Mouse (Mus musculus): Measurements from ENCODE around the gene Krtap19-2. TPM values are rescaled to one million over a fixed set of nuclear protein-coding genes. Genes with fewer than 3 reads are reported as not detected.

Krtap19-2 gene
- polyA plus RNA-seq, 2 experiments: not detected

- 66% methylated on average over 6 of the region's 6 CpGs for WGBS (ENCODE audit: insufficient replicate concordance)
Measured at GRCm38 (mm10) chr16:88869311-88869710, 4.8 kb downstream of the Krtap19-2 start, which contains the start of gene Krtap19-1. Gene Krtap19-1, minus strand, starts transcription at chr16:88869411.

GRCm38 (mm10) chr16:88864887-88865407 lies 9.1 kb downstream of the Krtap19-2 start:
- ATAC-seq (ENCODE audit: insufficient read depth) (no peak), DNase-seq (ENCODE audit: low read depth in 3 of 3, low spot score in 3 of 3) (no peak)
- Histone ChIP-seq H3K4me2 (ENCODE audit: low read depth) (no peak overlapping the region), H3K27ac (no peak overlapping the region), H3K4me1 (replicated peaks; ENCODE audit: control insufficient read depth in 2 of 2, insufficient read depth in 2 of 2, low read length in 1 of 2) (no peaks in the 10 kb centered on the region), H3K27me3 (ENCODE audit: control insufficient read depth, insufficient read depth, low read length) (no peaks in the 10 kb centered on the region), H3K9me3 (ENCODE audit: control insufficient read depth, low read length) (no peaks in the 10 kb centered on the region), H3K36me3 (replicated peaks; ENCODE audit: control insufficient read depth, insufficient read depth, low read depth) (no peaks in the 10 kb centered on the region), H3K4me3 (ENCODE audit: insufficient read depth in 1 of 2, low read depth in 2 of 2, low read length in 2 of 2) (no peak overlapping the region), H3K9ac (replicated peaks) (no peak overlapping the region)
- TF ChIP-seq CTCF (IDR thresholded peaks at IDR 0.05; ENCODE audit: low read depth): no peak
- TF ChIP-seq EP300 (IDR thresholded peaks at IDR 0.05; ENCODE audit: low read depth): no peak
- WGBS (ENCODE audit: insufficient replicate concordance): 63% methylated on average over 4 of the region's 4 CpGs

More at GRCm38 (mm10) chr16:88869311-88869710, 4.8 kb downstream of the Krtap19-2 start, which contains the start of gene Krtap19-1:
- Histone ChIP-seq H3K9me3 (ENCODE audit: control insufficient read depth, low read length) (no peaks in the 10 kb centered on the region), H3K4me2 (ENCODE audit: low read depth) (no peak within 1 kb of the TSS), H3K36me3 (replicated peaks; ENCODE audit: control insufficient read depth, insufficient read depth, low read depth) (no peaks in the 10 kb centered on the region), H3K4me1 (replicated peaks; ENCODE audit: control insufficient read depth in 2 of 2, insufficient read depth in 2 of 2, low read length in 1 of 2) (no peaks in the 10 kb centered on the region), H3K9ac (replicated peaks) (no peak within 1 kb of the TSS), H3K4me3 (ENCODE audit: insufficient read depth in 1 of 2, low read depth in 2 of 2, low read length in 2 of 2) (no peak within 1 kb of the TSS), H3K27ac (no peak within 1 kb of the TSS), H3K27me3 (ENCODE audit: control insufficient read depth, insufficient read depth, low read length) (no peaks in the 10 kb centered on the region)
- DNase-seq (ENCODE audit: low read depth in 3 of 3, low spot score in 3 of 3) (no peak), ATAC-seq (ENCODE audit: insufficient read depth) (no peak)
- TF ChIP-seq CTCF (IDR thresholded peaks at IDR 0.05; ENCODE audit: low read depth) (no peak), EP300 (IDR thresholded peaks at IDR 0.05; ENCODE audit: low read depth) (no peak)

GRCm38 (mm10) chr16:88851450-88851849 lies 22.6 kb downstream of the Krtap19-2 start:
- Histone ChIP-seq H3K27ac (no peak overlapping the region), H3K27me3 (ENCODE audit: control insufficient read depth, insufficient read depth, low read length) (no peaks in the 10 kb centered on the region), H3K4me1 (replicated peaks; ENCODE audit: control insufficient read depth in 2 of 2, insufficient read depth in 2 of 2, low read length in 1 of 2) (0 out of 4 replicates have a peak, but pooled peaks cover 0 to 2% of the 10 kb centered on the region in 2 experiments), H3K9me3 (ENCODE audit: control insufficient read depth, low read length) (no peaks in the 10 kb centered on the region), H3K9ac (replicated peaks) (no peak overlapping the region), H3K36me3 (replicated peaks; ENCODE audit: control insufficient read depth, insufficient read depth, low read depth) (no peaks in the 10 kb centered on the region), H3K4me2 (ENCODE audit: low read depth) (no peak overlapping the region), H3K4me3 (ENCODE audit: insufficient read depth in 1 of 2, low read depth in 2 of 2, low read length in 2 of 2) (no peak overlapping the region)
- TF ChIP-seq EP300 (IDR thresholded peaks at IDR 0.05; ENCODE audit: low read depth) (no peak), CTCF (IDR thresholded peaks at IDR 0.05; ENCODE audit: low read depth) (peak; percentile 54)
- DNase-seq (ENCODE audit: low read depth in 3 of 3, low spot score in 3 of 3) (no peak), ATAC-seq (ENCODE audit: insufficient read depth) (no peak)
- WGBS (ENCODE audit: insufficient replicate concordance): 8% methylated on average over 5 of the region's 5 CpGs

GRCm38 (mm10) chr16:88848558-88848957 lies 25.5 kb downstream of the Krtap19-2 start:
- H3K4me3 ChIP-seq (ENCODE audit: insufficient read depth in 1 of 2, low read depth in 2 of 2, low read length in 2 of 2): no peak overlapping the region
- no peaks in the 10 kb centered on the region for H3K36me3 ChIP-seq (replicated peaks; ENCODE audit: control insufficient read depth, insufficient read depth, low read depth)
- WGBS (ENCODE audit: insufficient replicate concordance): 60% methylated on average over 4 of the region's 4 CpGs
- H3K27ac ChIP-seq: no peak overlapping the region
- DNase-seq (ENCODE audit: low read depth in 3 of 3, low spot score in 3 of 3) (no peak), ATAC-seq (ENCODE audit: insufficient read depth) (no peak)
- no peaks in the 10 kb centered on the region for H3K27me3 ChIP-seq (ENCODE audit: control insufficient read depth, insufficient read depth, low read length)
- H3K9ac ChIP-seq (replicated peaks): no peak overlapping the region
- no peak overlapping the region for H3K4me2 ChIP-seq (ENCODE audit: low read depth)
- no peak for TF ChIP-seq EP300 (IDR thresholded peaks at IDR 0.05; ENCODE audit: low read depth)
- no peak for TF ChIP-seq CTCF (IDR thresholded peaks at IDR 0.05; ENCODE audit: low read depth)
- H3K9me3 ChIP-seq (ENCODE audit: control insufficient read depth, low read length): no peaks in the 10 kb centered on the region
- 0 out of 4 replicates have a peak, but pooled peaks cover 0 to 2% of the 10 kb centered on the region in 2 experiments for H3K4me1 ChIP-seq (replicated peaks; ENCODE audit: control insufficient read depth in 2 of 2, insufficient read depth in 2 of 2, low read length in 1 of 2)

GRCm38 (mm10) chr16:88847363-88847762 lies 26.7 kb downstream of the Krtap19-2 start:
- no peak overlapping the region for H3K4me3 ChIP-seq (ENCODE audit: insufficient read depth in 1 of 2, low read depth in 2 of 2, low read length in 2 of 2)
- ATAC-seq (ENCODE audit: insufficient read depth) (no peak), DNase-seq (ENCODE audit: low read depth in 3 of 3, low spot score in 3 of 3) (no peak)
- H3K4me1 ChIP-seq (replicated peaks; ENCODE audit: control insufficient read depth in 2 of 2, insufficient read depth in 2 of 2, low read length in 1 of 2): 0 out of 4 replicates have a peak, but pooled peaks cover 0 to 4% of the 10 kb centered on the region in 2 experiments
- no peak overlapping the region for H3K4me2 ChIP-seq (ENCODE audit: low read depth)
- H3K36me3 ChIP-seq (replicated peaks; ENCODE audit: control insufficient read depth, insufficient read depth, low read depth): no peaks in the 10 kb centered on the region
- 82% methylated on average over 1 of the region's 1 CpGs for WGBS (ENCODE audit: insufficient replicate concordance)
- TF ChIP-seq CTCF (IDR thresholded peaks at IDR 0.05; ENCODE audit: low read depth) (no peak), EP300 (IDR thresholded peaks at IDR 0.05; ENCODE audit: low read depth) (no peak)
- no peak overlapping the region for H3K27ac ChIP-seq
- H3K9ac ChIP-seq (replicated peaks): no peak overlapping the region
- H3K9me3 ChIP-seq (ENCODE audit: control insufficient read depth, low read length): no peaks in the 10 kb centered on the region
- H3K27me3 ChIP-seq (ENCODE audit: control insufficient read depth, insufficient read depth, low read length): no peaks in the 10 kb centered on the region

Measured in liver, embryonic 14.5 days (tissue).